Mouse (Mus musculus): ENCODE data around the gene Mcm8. TPM values are rescaled to one million over a fixed set of nuclear protein-coding genes. Genes with fewer than 3 reads are reported as not detected.

Gene Mcm8
- polyA plus RNA-seq (2012; rRNA removed; ENCODE audit: low replicate concordance), result 0.25 and 0.86 TPM in 2 replicates

GRCm38 (mm10) chr2:132815608-132816314, at the start of gene Mcm8, which contains the start of gene Trmt6:
Gene Mcm8 (plus strand): TSS chr2:132816141.
Gene Trmt6 (minus strand): TSS chr2:132816055.

GRCm38 (mm10) chr2:132780978-132781377, 35.0 kb upstream of the Mcm8 start, which contains the start of gene Chgb:
Gene Chgb (plus strand): TSS chr2:132781278.

GRCm38 (mm10) chr2:132846407-132847358, 30.7 kb downstream of the Mcm8 start, which contains the start of gene Crls1:
Gene Crls1 (plus strand): TSS chr2:132846666.

GRCm38 (mm10) chr2:132880844-132881645, 65.1 kb downstream of the Mcm8 start, which contains the start of gene Lrrn4:
Gene Lrrn4 (minus strand): TSS chr2:132880891.

Other genes starting within 250 kb of the Mcm8 start
- gene Gpcpd1, start 228.4 kb upstream of the Mcm8 start, polyA plus RNA-seq (2012; rRNA removed; ENCODE audit: low replicate concordance), result 1.6 and 2.1 TPM in 2 replicates
- gene Shld1, start 129.2 kb upstream of the Mcm8 start, polyA plus RNA-seq (2012; rRNA removed; ENCODE audit: low replicate concordance), result 6.2 and 13.3 TPM in 2 replicates
- 12.3 and 16.4 TPM in 2 replicates for gene Chgb, start 34.9 kb upstream of the Mcm8 start, polyA plus RNA-seq (2012; rRNA removed; ENCODE audit: low replicate concordance)
- 0.28 and 0.55 TPM in 2 replicates for gene Trmt6, start 86 bp upstream of the Mcm8 start, polyA plus RNA-seq (2012; rRNA removed; ENCODE audit: low replicate concordance)
- 36.2 and 61.8 TPM in 2 replicates for gene Crls1, start 30.5 kb downstream of the Mcm8 start, polyA plus RNA-seq (2012; rRNA removed; ENCODE audit: low replicate concordance)
- gene Lrrn4, start 64.8 kb downstream of the Mcm8 start, polyA plus RNA-seq (2012; rRNA removed; ENCODE audit: low replicate concordance), result 0.92 and 1.9 TPM in 2 replicates
- gene Fermt1, start 129.8 kb downstream of the Mcm8 start, polyA plus RNA-seq (2012; rRNA removed; ENCODE audit: low replicate concordance), result 7.5 and 12.7 TPM in 2 replicates